Mouse (Mus musculus): ENCODE data around the gene Myo16.

- TF ChIP-seq CTCF (IDR thresholded peaks at IDR 0.05): no peak
- TF ChIP-seq EP300 (IDR thresholded peaks at IDR 0.05; ENCODE audit: insufficient read depth, low read depth, low read length): no peak
These were observed 490.8 kb downstream of the Myo16 start for GRCm38 (mm10) chr8:10644481-10644880.

Data from heart, adult 2 months (tissue).